Mouse (Mus musculus) stomach, adult 2 months (tissue): ENCODE results near the gene Tacc3. TPM values are rescaled to one million over a fixed set of nuclear protein-coding genes. Genes with fewer than 3 reads are reported as not detected.

Experiments
- polyA plus RNA-seq: library from polyadenylated mRNA; depleted of rRNA; stranded (reverse); fragments of >200 nt; gene quantifications from 2 replicates; pipeline ENCODE4 v1.2.3, GENCODE M21; 2012; rRNA removed

Gene Tacc3
- polyA plus RNA-seq, result 3.9 and 4.0 TPM in 2 replicates

DNA sequence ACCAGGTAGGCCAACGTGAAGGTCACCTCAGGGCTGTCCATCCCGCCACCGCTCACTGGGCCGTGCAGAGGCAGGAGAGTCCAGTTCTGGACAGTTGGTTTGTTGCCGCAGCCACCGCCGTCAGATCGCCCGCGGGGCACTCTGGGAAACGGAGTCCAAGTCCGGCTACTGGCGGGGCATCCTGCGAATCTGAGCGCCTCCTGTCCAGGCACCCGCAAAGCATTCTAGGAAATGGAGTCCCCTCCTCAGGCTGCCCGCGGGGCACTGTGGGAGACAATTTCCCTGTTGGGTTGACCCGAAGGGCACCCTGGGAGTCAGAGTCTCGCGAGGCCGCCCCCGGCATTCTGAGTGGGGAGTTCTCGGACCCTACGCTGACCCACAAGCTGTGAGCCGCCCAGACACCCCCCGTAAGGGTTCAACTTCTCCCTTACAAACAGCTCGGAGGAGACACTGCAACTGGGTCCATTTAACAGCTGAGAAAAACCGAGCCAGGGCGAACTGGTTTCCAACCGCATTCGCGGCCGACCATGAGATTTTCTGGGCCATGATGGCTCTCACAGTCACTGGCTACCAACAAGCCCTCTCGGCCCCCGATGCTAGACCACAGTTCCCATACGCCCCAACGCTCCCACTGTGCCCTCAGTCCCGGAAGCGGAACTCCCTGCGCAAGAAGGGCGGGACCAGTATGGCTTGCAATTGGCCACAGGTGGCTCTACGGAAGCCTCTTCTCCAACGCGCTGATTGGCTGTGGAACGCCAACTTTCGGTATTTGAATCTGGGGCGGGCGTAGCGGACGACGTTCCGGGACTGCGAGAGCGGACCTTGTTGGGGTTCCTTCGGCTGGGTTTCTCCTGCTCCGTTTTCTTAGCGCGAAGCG, at the start of gene Tacc3, which contains the start of gene Tmem129:
Gene Tacc3, plus strand, starts transcription at position 342 of the 877 bp plus-strand sequence.
Gene Tmem129, minus strand, starts transcription at position 630 of the 877 bp plus-strand sequence.

DNA sequence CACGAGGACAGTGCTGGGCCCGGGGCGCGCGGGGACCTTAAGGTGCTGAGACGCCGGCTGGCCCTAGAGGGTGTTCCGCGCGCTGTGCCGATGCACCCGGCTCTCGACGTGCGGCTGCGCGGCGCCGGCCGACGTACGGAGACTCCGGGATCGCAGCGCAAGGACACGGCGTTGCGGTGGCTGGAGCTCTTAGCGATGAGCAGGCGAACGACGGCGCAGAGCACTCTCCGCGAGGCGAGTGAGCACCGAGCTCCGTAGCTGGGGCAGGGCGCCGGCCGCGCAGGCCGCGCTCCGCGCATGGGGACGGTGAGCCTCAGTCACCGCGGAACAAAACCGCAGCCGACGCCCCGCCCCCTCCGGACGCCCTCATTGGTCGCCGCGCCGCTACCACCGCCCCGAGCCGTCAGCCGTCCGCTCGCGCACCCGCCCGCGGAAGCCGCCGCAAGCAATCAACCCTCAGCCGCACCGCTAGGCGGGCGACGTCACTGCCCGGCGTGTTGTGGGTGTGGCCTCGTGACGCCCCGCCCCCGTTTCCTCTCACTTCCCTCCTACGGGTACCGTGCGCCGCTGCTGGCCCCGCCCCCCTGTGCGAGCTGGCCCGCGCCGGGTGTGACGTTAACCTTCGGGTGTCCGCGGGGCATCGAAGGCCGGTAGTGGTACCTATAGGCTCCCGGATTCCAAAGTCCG, 28.5 kb upstream of the Tacc3 start, which contains the start of the genes Fam53a and Gm9903:
Gene Fam53a, minus strand, starts transcription at position 335 of the 687 bp plus-strand sequence.
Gene Gm9903, plus strand, starts transcription at position 625 of the 687 bp plus-strand sequence.

DNA sequence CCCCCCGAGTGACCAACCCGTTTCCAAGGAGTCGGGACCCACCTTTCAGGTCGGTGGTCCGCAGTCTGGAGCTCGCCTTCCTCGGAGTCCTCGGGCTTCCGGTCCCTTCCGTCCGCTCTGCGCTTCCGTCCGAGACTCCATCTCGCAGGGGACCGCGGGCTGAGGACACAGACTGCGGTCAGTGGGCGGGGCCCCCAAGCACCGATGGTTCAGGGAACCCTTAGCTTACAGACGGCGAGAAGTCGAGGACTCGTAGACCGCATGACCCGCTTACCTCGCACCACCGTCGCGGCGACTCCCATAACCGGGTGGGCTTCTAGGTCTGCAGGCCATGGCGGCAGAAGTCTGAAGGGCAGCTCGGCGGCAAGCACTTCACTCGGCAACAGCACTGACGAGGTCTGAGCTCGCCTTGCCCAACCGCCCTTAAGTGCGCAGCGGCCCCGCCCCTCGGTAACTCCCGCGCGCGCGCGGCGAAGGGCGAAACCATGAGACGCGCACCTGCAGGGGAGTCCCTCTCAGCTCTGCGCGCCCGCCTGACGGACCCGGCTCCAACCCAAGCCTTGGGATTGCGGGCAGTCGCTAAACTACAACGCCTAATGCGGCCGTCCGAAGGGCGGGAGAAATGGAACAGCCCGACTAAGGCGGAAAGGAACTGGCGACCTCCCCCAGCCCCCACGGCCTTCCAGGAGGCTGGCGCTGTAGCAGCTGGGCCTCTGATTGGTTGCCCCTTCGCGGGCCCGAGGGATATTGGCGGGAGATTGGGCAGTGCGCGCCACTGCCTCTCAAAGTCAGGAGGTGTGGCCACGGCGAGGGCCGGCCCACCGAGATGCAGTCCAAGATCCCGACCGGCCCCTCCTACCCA, 5.8 kb upstream of the Tacc3 start, which contains the start of gene Slbp:
Gene Slbp, minus strand, starts transcription at position 654 of the 862 bp plus-strand sequence.

DNA sequence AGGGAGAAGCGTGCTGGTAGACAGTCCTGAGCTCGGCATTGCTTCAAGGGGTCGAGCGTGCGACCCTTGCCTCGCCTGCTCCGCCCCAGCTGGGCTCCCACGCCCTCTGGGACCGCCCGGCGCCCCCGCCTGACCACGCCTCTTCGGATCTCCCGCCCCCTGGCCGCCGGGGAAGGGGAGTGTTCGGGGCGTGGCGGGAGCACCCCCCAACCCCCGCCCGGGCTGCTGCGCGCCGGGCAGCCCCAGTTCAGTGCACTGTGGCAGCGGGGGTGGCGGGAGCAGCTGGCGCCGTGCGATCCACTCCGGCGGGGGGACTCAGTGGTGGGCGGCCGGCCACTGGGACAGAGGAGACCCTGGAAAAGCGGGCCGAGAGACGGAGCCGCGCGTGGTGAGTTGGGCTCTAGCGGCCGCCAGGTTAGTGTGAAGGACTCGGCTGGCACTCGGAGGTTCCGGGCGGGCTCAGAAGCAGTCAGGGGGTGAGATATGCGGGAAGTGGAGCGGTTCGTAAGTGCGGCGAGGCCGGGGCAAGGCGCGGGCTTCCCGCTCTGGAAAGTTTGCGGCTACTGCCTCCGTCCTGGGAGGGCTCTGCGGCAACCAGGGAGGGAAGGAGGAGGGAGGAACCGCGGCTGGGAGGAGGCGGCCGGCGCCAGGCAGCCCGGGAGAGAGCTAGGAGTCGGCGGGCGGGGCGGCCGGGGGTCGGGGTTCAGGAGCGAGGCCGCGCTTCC, 63.8 kb downstream of the Tacc3 start, which contains the start of gene Fgfr3:
Gene Fgfr3, plus strand, starts transcription at position 134 of the 725 bp plus-strand sequence.

Other genes starting within 250 kb of the Tacc3 start
- not detected in 2 replicates for gene Nkx1-1, start 224.2 kb upstream of the Tacc3 start, polyA plus RNA-seq
- 24.3 and 95.8 TPM in 2 replicates for gene Fam53a, start 28.5 kb upstream of the Tacc3 start, polyA plus RNA-seq
- gene Gm9903, start 28.2 kb upstream of the Tacc3 start, polyA plus RNA-seq, result 0.05 and 0.17 TPM in 2 replicates
- 5.0 and 8.3 TPM in 2 replicates for gene Slbp, start 5.6 kb upstream of the Tacc3 start, polyA plus RNA-seq
- gene Tmem129, start 288 bp downstream of the Tacc3 start, polyA plus RNA-seq, result 22.9 and 24.4 TPM in 2 replicates
- gene Fgfr3, start 63.5 kb downstream of the Tacc3 start, polyA plus RNA-seq, result 17.5 and 17.8 TPM in 2 replicates
- gene Letm1, start 124.7 kb downstream of the Tacc3 start, polyA plus RNA-seq, result 26.1 and 40.6 TPM in 2 replicates
- 1.8 and 2.3 TPM in 2 replicates for gene Nsd2, start 162.6 kb downstream of the Tacc3 start, polyA plus RNA-seq